Mouse (Mus musculus): ENCODE measurements at regions not wholly inside any gene's neighbourhood (a gene's known extent, or its start where the extent isn't known, plus 50 kb on each side); places are given as distances from the start of the nearest gene placed in this dataset.

DNA sequence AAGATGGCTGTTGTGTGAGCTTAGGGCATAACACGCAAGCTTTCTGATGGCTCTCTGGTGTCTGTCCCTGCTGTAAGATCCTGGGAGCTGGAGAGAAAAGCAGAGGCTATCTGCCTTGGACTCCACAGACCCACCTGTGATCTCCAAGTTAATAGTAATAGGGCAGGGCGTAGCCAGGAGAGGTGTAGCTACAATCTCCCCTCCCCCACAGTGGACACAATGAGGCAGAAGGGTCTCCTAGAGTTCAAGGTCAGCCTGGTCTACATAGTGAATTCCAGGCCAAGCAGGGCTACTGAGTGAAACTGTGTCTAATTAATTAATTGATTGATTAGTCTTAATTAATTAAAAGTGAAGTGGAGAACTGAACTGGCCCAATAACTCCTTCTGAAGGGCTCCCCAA lies 116.5 kb downstream of the Nectin1 start:
- TF ChIP-seq CTCF (IDR thresholded peaks at IDR 0.05; ENCODE audit: low read depth, low read length): no peak
- TF ChIP-seq POLR2A (IDR thresholded peaks at IDR 0.05; ENCODE audit: insufficient read depth, low read length): no peak

All from ES-Bruce4 (cell line).